Mouse (Mus musculus) left cerebral cortex, postnatal 14 days (tissue): Measurements from ENCODE around the gene Gpr35. TPM values are rescaled to one million over a fixed set of nuclear protein-coding genes. Genes with fewer than 3 reads are reported as not detected.
"Not testable (repeated sequence)": the region's sequence is repeated elsewhere in the genome, so short reads cannot be mapped to it uniquely, and the experiment has no call there.

Experiments
- DNase-seq, 2 experiments: peaks; one replicate each; pipeline ENCODE4 v3.0.0; 2021 to 2022; ENCODE audit warnings: low spot score in 2 of 2, mixed read lengths in 1 of 2
- intact Hi-C: fragments of 180-260 bp; cut with DNase I; formaldehyde crosslinking; loops from one replicate; pipeline ENCODE4 v1.15.1; 2025
- total RNA-seq, 2 experiments: library from RNA; stranded (reverse); gene quantifications; 2 replicates each; pipeline ENCODE4 v1.2.3; 2021

Gpr35 gene
- total RNA-seq, 2 experiments from 2014 or later, result 0.26 to 0.61 TPM

DNA sequence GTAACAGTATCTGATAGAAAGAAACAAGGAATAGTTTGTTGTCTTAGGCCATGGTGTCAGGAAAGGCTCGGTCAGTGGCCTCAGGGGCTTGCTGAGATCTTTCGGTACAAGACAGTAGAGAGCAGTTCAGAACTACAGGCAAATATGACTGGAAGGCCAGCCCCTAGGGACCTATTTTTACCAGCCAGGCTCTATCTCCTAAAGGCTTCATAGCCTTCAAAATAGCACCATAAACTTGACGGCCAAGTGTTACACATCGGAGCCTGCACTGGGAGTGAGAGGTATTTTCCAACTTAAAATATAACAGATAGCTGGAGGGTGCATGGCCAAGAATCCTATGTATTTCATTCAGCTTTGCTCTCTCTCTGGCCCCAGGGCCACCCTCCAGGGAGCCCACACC, 29.2 kb upstream of the Gpr35 start:
- intact Hi-C loops, result no loop called here
- no peak for DNase-seq

DNA sequence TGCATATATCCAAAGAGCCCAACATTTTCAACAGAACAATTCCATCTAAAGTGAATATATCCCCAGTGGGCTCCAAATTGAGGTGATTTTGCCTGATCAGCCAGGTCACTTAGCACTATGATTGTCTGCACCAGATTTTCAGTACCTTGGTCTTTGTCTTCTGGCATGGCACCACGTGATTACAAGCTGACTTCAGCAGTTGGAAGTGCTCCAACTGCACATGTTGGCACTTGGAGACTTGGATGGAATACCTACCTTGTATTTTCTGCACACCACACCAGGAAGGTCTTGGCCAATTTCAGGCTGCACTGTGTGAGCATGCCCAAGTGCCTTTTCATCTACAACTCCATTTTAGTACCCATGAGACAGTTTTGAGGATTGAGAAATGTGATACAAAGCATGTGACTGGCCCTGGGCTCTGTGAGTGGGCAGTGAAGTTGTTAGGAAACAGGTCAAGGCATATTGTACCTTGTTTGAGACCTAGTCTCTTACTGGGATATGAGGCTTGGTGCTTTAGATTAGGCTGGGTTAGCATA, 20.4 kb upstream of the Gpr35 start:
- intact Hi-C loops, result no loop called here
- no peak for DNase-seq

DNA sequence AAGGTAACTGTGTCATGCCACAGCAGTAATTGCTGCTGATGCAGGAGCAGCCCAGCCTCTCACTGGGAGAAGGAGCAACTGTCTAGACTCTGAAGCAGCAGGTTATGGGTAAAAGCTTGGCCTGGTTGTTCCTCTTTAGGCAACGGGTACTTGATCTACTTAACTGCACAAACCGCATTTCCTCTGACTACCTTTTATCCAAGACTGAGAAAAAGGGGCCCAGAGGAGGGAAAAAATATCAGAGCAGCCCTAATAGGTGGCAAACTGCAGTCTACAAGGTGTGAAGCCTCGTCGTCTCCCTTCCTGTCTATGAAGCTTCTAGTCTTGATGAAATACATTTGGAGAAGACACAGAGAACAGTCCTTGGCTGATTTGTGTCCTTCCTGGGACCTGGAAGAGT, 17.1 kb upstream of the Gpr35 start:
- no peak for DNase-seq
- intact Hi-C loops, result no loop called here

DNA sequence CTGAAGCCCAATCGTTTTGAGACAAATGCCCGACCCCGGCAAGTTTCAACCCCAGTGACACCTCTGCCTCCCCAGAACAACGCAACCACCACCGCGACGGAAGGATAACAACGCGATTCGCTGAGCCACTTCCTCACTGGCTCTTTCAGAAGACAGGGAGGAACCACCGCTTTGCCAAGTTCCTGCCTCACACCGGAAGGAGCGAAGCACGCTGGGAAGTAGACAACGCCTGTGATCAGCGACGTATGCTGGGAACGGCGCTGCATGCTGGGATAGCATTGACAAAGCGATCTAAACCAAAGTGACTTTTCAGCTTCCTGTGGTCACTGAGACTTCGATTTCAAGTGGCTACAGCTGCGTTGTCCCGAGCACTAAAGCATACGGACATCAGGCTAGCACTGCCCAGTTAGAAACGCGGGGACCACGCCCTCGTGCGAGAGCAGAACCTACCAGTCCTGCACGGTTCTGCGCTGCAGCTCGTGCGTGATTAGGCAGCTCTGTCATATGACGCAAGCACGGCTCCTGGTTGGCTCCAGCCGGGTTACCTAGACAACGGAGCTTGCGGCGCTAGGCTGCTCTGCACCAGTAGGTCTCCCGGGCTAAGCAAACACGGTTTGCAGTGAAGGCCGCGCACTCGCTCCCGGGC, 16.4 kb upstream of the Gpr35 start, which contains the start of gene Capn10:
TSS of gene Capn10 (plus strand) at position 195 of the 646 bp plus-strand sequence.
- DNase-seq, result peak; percentile 95 to 97
- intact Hi-C loops, result no loop called here

DNA sequence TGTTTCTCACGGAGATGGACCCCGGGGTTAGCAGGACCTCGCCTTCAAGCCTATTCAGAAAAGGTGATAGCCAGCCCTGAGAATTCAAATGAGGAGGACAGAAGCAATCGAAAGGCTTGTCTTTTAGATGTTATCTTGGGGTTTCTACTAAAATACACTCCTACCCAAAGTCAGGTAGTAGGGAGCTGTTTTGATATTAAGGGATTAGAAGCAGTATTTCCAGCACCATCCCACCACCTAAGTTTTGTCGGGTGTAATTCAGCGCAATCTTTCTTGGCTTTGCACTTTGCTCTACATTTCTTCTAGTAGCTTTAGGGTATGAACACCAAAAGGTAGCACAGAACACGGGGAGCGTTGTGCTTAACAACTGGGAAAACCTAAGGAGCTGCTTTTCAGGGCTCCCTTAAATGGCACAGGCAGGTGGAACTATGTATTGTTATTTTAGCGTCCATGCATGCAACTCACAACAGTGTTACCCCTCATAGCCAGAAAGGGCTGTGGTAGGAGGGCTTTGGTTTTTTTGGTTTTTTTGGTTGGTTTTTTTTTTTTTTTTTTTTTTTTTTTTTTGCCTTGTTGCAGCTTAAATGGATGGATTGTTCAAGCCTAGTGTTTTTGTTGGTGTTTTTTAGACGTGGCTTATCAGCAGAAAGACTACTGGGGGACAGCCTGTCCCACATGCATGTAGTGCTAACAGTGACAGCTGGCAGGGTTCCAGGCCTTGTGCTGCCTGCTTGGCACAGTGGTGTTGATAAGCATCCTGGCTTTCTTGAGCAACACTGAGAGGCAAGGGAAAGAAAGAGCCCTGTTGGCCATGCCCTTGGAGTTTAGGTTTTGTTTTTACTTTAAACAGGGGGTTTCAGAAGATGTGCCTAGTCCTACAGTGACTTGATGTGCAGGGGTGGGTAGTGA, 15.4 kb upstream of the Gpr35 start:
- intact Hi-C loops, result no loop called here
- peak; percentile 44 to 49 for DNase-seq

DNA sequence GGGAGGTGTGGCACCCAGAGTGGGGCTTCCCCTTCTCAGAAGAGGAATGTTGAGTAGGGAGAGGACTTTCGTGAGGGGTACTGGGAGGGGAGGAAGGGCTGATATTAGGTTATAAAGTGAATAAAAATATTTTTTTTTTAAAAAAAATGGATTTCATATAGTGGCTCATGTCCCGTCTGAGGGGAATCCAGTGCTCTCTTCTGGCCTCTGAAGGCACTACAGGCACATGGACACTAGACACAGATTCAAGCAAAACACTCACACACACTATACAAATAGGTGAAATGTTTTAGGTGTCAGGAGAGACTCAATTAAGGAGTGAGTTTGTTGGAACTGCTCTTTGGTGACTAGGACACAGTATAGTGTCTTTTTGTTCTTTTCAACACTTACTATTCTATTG, 14.7 kb upstream of the Gpr35 start:
- DNase-seq, result no peak
- intact Hi-C loops, result no loop called here

DNA sequence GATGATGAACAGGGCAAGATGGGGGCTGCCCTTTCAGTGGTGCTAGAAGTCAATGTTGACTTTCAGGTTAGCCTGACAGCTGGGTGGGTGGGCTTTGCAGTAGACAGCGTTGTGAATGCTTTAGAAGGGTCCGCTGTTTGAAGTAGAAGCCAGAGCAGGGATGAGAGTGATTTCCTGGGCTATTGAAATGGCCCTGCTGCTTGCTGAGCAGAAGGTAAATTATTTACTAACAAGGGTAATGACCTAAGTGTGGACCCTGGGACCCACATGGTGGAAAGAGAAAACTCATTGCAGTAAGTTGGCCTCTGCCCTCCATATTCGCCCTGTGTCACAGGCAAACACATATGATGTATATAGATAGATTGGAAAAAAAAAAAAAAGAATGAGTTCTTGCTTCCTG, 14.2 kb upstream of the Gpr35 start:
- intact Hi-C loops, result no loop called here
- DNase-seq, result no peak

DNA sequence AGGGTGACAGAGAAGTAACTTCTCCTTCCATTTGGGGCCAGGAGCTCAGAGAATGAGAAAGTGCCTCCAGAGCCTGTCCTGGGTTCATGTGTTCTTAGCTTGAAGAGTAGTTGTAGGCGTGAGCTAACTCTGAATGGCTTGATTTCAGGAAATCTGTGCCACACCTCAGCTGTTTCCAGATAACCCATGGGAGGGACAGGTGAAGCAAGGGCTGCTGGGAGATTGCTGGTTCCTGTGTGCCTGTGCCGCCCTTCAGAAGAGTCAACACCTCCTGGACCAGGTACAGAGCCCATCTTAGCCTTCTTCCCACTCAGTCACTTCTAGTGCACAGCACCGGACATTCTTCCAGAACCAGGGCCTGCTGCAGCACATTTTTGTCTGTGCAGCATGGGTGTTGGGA, 12.9 kb upstream of the Gpr35 start:
- DNase-seq, result no peak
- intact Hi-C loops, result no loop called here

DNA sequence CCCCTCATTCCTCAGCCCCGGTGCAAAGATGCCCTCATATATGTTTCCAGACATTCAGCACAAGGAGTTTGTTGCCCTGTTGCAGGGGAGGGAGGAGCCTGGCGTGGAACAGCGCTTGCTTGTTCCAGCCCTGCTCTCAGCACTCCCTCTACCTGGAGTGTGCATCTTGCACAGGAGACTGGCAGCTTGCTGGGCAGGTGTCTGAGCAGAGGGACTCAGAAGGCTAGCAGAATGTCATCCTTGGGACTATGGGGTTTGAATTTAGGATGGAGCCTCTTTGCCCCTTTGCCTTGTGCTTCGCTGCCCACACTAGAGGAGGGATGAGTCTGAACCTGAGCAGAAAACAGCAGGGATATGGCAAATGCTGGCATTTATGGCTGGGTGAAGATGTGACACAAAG, 10.9 kb upstream of the Gpr35 start:
- DNase-seq, result no peak
- intact Hi-C loops, result no loop called here

DNA sequence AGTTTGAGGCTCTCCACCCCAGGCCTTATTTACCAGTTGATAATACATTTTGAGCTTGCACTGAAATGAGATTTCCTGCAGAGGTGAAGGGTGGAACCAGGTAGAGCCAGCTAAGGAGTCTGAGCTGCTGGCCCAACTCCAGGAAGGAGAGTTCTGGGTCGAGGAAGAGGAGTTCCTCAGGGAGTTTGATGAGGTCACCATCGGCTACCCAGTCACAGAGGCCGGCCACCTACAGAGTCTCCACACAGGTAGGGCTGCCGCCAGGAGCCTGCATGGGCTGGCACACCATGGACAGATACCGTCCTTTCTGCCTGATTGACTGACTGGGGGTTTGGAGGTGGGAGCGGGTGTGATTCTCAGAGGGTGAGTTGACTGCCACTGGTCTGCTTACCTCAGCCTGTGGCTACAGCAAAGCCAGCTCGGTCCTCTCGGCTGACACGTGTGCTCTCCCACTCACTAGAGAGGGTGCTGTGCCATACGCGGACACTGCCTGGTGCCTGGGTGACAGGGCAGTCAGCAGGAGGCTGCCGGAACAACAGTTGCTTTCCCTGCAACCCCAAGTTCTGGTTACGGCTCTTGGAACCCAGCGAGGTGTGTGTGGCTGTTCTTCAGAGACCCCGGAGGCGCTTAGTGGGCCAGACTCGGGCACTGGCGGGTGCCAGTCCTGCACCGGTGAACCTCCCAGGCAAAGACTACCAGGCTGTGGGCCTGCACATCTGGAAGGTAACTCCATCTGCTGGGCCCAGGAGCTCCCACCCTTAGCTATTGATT, 7.3 kb upstream of the Gpr35 start:
- intact Hi-C loops, result no loop called here

DNA sequence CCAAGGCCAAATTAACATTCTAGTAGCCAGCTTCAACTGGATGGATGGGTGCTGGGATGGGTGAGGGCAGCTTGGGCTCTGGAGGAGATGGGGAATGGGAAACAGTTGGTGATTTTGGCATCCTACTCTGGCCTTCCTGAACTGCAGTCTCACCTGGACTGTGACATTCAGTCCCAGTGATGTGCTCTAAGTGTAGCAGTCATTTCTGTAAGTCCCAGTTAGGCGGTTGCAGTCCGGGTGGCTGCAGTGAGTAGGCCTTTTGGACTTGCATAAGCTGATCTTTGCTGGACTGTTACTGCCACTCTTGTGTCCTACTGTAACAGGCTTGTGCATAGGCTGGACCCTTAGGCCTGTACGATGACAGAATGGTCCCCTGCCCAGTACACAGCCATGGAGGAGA, 2.7 kb upstream of the Gpr35 start:
- no peak for DNase-seq
- intact Hi-C loops, result no loop called here

More for the DNA sequence above, 7.3 kb upstream of the Gpr35 start:
- DNase-seq, result no peak

DNA sequence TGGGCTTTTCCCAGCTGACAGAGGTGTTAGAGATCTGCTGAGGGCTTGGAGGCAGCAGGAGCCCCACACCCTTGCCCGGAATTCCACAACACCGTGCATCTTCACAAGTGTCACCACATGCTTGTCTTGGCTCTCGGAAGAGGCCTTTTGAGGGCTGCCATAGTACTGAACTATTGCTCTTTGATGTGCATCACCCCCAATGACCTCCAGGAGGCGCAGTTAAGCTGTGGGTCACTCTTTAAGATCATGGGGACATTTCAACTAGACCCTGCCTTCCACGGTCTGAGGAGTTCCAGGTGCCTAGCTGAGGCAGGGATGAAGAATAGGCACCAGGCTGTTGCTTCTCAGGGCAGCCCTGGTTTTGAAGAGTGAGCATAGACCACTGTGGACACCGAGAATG, 1.2 kb upstream of the Gpr35 start:
- intact Hi-C loops, result no loop called here
- DNase-seq, result no peak

DNA sequence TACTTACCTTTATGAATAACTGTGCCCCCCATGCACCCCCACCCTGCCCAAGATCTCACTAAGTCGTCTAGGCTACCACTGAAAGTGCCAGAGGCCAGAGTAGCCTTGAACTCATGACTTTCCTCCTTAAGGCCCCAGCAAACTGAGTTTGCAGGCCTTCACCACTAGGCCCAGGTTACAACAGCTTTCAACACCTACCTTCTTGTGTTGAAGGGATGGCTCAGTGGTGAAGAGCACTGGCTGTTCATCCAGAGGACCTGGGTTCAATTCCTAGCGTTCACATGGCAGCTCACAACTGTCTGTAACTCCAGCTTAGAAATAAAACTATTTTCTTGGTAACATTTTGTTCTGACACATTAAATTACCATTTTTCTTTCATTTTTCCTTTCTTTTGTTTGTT, 3.0 kb downstream of the Gpr35 start:
- intact Hi-C loops, result no loop called here
- DNase-seq, result no peak

DNA sequence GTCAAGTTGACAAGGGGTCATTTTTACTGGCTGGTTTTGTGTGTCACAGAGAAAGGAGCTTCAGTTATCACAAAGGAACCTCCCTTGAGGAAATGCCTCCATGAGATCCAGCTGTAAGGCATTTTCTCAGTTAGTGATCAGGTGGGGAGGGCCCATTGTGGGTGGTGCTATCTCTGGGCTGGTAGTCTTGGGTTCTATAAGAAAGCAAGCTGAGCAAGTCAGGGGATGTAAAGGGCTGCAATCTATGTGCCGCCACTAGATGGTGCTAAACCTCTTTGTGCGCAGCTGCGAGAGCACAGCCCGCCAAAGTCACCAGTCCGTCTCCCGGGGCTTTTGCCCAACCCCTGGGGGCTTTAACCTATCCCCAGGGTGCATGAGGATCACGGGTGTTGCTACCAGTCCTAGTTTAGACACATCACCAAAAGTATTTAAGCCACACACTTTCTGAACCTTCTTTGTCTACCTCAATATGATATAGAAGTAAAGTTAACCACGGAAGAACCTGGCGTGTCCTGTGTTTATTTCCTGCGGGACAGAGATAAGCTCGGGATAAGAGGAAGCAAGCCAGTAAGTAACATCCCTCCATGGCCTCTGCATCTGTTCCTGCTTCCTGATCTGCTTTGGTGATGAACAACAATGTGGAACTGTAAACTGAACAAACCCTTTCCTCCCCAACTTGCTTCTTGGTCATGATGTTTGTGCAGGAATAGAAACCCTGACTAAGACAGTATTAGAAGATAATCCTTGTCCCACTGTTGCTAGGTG, 6.1 kb downstream of the Gpr35 start:
- intact Hi-C loops, result loop anchor here (2.0 kb wide), 1 partner anchor 54 kb away; no protein-coding TSS in a partner anchor
- peak; percentile 84 to 85 for DNase-seq

DNA sequence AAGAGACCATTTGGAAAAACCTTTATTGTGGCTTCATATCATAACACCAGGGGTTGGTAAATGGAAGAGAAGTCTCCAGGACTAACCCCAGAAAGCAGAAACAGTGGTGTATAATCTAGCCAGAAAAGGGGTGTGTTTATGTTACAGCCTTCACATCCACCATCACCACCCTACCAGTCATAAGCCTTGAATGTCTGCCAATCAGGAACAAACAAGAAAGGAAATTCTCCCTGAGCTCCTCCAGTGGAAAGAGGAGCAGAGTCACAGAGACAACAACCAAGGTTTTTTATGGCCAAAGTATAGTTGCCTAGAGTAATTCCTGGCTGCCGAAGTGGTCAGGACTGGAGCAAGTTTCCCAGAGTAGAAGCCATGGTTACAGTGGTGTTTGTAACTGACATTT, 8.3 kb downstream of the Gpr35 start:
- intact Hi-C loops, result no loop called here
- no peak for DNase-seq

DNA sequence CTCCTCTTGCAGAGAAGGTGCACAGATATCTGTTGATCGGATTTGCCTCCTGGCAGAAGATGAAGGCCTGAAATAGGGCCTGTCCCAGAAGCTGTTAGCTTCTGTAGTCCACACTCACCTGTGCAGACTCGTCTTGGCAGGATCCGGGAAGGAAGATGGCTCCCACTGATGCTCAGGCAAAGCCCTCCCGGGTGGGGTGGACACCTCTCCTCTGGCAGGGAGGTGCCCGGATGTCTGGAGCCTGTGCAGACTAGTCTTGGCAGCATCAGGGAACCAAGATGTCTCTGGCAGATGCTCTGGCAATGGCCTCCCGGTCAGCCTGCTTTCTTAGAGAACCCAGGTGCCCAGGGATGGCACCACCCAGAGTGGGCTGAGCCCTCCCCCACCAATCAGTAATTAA, 20.1 kb downstream of the Gpr35 start:
- DNase-seq, intact Hi-C loops: not testable (repeated sequence)

DNA sequence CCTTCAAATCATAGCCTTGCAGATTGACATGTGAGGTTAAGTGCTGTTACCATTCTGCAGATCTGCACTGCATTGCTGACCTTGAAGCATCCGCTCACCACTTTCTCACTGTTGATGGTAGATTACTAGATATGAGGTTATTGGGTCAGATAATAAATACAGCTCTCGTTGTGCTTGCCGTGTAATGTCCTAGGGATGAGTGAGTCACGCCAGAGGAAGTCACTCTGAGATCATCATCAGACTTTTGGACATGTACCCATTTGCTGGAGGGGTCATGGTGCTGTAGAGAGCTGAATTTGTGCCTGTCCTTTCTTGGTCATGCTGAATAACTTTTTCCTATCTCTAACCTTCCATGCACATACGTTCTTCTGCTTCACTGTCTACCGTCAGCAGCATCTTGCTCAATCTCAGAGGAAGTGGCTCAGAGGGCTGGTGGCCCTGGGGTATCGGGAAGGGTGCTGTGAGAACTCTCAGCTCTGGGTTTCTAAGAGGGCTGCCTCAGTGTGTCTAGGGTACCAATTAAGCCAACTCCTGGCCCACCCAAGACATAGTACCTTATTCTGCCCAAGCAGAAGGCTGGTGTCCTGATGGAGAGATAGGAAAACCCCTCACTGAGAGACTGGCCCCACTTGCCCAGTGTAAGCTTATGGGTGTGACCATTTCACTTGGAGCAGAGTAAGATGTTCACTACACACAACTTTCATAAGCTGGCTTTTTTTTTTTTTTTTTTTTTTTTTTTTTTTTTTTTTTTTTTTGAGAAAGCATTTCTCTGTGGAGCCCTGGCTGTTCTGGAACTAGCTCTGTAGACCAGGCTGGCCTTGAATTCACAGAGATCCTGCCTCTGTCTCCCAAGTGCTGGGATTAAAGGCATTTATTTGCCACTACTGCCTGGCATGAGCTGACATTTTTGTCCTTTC, 21.5 kb downstream of the Gpr35 start:
- intact Hi-C loops, result no loop called here
- DNase-seq, result no peak

DNA sequence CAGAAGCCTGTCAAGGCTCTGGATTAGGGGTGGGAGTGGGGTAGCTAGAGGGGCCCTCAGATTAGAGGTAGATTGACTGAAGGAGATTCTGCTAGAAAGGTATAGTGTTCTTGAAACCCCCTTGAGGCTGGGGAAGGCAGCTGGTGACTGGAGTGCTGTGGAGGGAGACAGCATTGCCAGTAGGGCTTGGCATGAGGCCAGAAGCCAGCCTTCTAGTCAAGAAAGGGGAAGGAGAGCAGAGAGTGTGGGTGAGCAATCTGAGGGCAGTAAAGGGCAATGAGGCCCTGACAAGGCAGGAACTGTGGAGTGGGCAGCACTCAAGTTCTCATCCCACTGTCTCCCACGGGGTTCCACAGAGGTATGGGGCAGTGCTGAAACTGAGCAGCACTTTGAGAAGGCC, 22.2 kb downstream of the Gpr35 start:
- intact Hi-C loops, result no loop called here
- peak; percentile 29 to 50 for DNase-seq
